Mouse (Mus musculus) neural tube, embryonic 10.5 days (tissue): Measurements from ENCODE around the gene Prl7a2.

Experiments used
- DNase-seq: peaks from one replicate; pipeline ENCODE4 v3.0.0-alpha.2; 2017; ENCODE audit warnings: low spot score; ENCODE audit errors: extremely low spot score

Gene Prl7a2

GRCm38 (mm10) chr13:27667936-27668335, at the start of gene Prl7a2:
Prl7a2 (minus strand) TSS chr13:27668036.
- DNase-seq: no peak

- DNase-seq: no peak
These were observed 48.8 kb upstream of the Prl7a2 start, which contains the start of gene Prl7d1 for GRCm38 (mm10) chr13:27716636-27717035. Prl7d1 (minus strand) TSS chr13:27716736.

- no peak for DNase-seq
These were observed 38.7 kb upstream of the Prl7a2 start for GRCm38 (mm10) chr13:27706521-27706920.

GRCm38 (mm10) chr13:27660747-27661146, 7.1 kb downstream of the Prl7a2 start:
- no peak for DNase-seq

DNA sequence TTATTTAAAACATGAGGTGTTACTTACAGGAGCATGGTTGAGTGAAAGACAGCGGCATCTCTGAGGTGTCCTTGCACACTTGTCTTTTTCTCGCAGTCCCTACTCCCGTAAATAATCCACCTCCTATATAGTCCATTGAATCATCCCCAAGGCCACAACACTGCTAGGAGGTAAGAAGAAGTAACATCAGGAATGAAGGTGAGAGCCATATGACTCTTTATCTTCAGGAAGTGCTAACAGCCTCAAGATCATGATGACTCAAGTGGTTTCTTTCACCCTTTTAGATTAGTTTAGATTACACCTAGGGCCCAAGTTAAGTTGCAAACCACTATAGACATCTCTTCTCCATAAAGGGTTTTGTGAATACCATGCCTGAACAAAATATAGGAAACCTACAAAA, 25.4 kb downstream of the Prl7a2 start, which contains the start of gene Prl7a1:
TSS of gene Prl7a1 (minus strand) at position 101 of the 400 bp plus-strand sequence.
- DNase-seq: no peak

GRCm38 (mm10) chr13:27610482-27610881, 57.4 kb downstream of the Prl7a2 start, which contains the start of gene Prl7b1:
Prl7b1 (minus strand) TSS chr13:27610582.
- no peak for DNase-seq
